Mouse (Mus musculus) bone marrow, adult 2 months (tissue): Measurements from ENCODE around the gene Foxo6. TPM values are rescaled to one million over a fixed set of nuclear protein-coding genes. Genes with fewer than 3 reads are reported as not detected.

Source experiments
- H3K27ac ChIP-seq: fragments of 200-500 bp; 2 replicates; pipeline ENCODE4 v1.5.1; 2012; ENCODE audit warnings: low read depth, mild to moderate bottlenecking, control low read depth, inconsistent platforms, low read length; ENCODE audit not compliant: control insufficient read depth, poor library complexity, insufficient read depth
- H3K4me1 ChIP-seq: fragments of 200-500 bp; 2 replicates; pipeline ENCODE4 v1.6.1; 2011; ENCODE audit warnings: low read length; ENCODE audit not compliant: control insufficient read depth, insufficient read depth
- H3K4me3 ChIP-seq: fragments of 200-500 bp; replicated peaks from 2 replicates; pipeline ENCODE3; 2011; ENCODE audit warnings: mild to moderate bottlenecking, low read depth, low read length, control low read depth; ENCODE audit not compliant: control insufficient read depth
- CTCF ChIP-seq: fragments of 200-500 bp; IDR thresholded peaks from 2 replicates; pipeline ENCODE4 v1.5.1; 2011; ENCODE audit warnings: low read length, control low read depth; ENCODE audit not compliant: control insufficient read depth, insufficient read depth
- POLR2A ChIP-seq: fragments of 200-500 bp; IDR thresholded peaks from 2 replicates; pipeline ENCODE4 v1.6.1; 2011; ENCODE audit warnings: low read depth, mild to moderate bottlenecking, control low read depth, low read length, borderline replicate concordance; ENCODE audit not compliant: control insufficient read depth
- WGBS: fragments of 180-500 bp; shearing (Covaris S2); methylation state at CpG from one replicate; pipeline ENCODE4 v1.1.7; 2018; 5-methylcytosine and 5-hydroxymethylcytosine counted together
- polyA plus RNA-seq: library from polyadenylated mRNA; stranded (reverse); fragments of >200 nt; gene quantifications from 2 replicates; pipeline ENCODE4 v1.2.4, GENCODE M21; 2011; ENCODE audit warnings: low replicate concordance; ENCODE audit not compliant: missing spikeins, insufficient read depth, insufficient read length

Gene Foxo6
- polyA plus RNA-seq, 1 experiment: not detected

DNA sequence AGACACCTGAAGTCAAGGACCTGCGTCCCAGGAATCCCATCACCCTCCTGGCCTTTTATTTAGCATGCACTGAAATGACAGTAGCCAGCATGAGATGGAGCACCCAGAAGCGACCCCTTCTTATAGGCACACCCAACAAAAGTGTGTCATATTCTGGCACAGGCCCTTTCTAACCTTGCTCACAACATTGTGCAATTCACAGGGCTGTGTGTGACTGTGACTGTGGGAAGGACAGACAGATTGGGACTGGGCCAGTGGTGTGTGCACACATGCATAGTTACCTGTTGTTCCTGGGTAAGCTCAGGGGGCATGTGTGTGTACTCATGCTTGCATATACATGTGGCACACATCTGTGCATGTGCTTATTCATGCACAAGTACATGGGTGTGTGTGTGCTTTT, 54.6 kb downstream of the Foxo6 start:
- Histone ChIP-seq H3K27ac (no peak overlapping the region), H3K4me1 (no peaks in the 10 kb centered on the region), H3K4me3 (no peak overlapping the region)
- WGBS: 69% methylated on average over 2 of the region's 2 CpGs
- TF ChIP-seq CTCF (no peak), POLR2A (no peak)

DNA sequence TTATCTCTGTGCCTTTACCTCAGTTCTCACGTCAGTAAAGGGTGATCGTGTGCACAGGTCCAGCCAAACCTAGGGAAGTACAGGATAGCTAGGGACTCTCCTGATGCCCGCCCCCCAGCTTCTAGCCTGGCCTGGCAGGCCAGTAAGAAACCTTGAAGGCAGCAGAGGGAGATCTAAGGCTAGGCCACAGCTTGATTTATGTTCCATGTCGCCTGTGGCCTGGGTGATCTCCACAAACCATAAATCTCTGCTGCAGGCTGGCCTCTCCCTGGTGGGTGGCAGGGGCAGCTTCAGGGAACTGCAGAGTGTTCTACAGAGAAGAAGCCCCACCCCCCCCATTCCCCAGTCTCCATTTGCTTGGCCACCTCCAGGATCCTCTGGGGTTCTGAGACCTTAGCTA, 55.2 kb downstream of the Foxo6 start:
- TF ChIP-seq POLR2A (no peak), CTCF (no peak)

DNA sequence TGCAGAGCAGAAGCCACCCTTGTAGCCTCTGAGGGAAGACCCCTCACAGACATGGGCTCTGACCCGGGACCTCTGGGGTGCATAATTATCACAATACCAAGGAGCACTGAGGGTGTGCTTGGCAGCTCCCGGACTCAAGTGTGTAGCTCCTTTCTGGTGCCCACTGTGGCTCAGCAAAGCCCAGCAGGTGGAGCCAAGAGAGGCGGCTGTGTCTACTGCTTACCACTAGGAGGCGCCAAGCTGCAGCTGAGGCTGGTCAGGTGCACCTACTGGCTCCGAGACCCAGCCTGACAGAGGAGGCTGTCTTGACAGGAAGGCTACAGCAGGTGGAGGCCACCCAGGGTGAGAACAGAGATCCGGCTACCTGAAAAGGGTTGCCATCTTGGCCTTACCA, 56.9 kb downstream of the Foxo6 start:
- TF ChIP-seq POLR2A: no peak
- peak; percentile 82 for TF ChIP-seq CTCF
- Histone ChIP-seq H3K4me3 (no peak overlapping the region), H3K4me1 (no peaks in the 10 kb centered on the region), H3K27ac (no peak overlapping the region)
- WGBS: 14% methylated on average over 6 of the region's 6 CpGs

More for the DNA sequence above, 55.2 kb downstream of the Foxo6 start:
- no peak overlapping the region for H3K27ac ChIP-seq
- no peaks in the 10 kb centered on the region for H3K4me1 ChIP-seq
- no peak overlapping the region for H3K4me3 ChIP-seq
- WGBS: 61% methylated on average over 4 of the region's 4 CpGs

DNA sequence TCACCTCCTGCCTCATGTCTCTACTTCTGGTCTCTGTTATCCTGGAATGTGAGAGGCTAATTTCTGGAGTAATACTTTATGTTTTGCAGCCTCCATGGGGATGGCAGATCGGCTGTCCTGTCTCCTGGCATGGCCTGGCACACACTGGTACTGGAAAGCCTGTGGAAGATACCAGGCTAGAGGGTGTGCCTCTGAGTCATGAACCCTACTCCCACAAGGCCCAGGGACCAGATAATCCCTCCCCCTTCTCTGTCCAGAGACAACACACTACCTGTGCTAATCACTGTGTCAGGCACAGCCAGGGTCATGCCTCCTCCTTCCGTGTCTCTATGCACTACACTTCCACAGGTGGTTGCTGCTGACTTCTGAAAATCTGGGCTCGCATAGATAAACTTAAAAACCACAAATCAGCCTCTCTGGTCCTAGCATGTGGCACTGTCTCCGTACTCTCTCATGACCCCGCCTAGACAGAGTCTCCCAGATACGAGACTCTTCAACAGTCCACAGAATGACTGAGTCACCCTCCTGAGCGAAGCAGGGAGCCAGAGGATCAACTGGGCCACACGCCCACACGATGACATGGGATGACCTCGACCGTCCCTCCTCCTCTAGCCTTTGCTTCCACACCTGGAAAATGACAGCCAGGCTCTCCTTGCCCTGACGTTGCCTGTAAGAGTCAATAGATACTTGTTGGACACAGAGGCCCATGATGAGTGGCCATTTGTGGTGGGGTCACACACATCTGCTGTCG, 57.5 kb downstream of the Foxo6 start:
- WGBS: 60% methylated on average over 13 of the region's 13 CpGs
- no peak for TF ChIP-seq CTCF
- H3K27ac ChIP-seq: no peak overlapping the region
- H3K4me3 ChIP-seq: no peak overlapping the region
- no peaks in the 10 kb centered on the region for H3K4me1 ChIP-seq

DNA sequence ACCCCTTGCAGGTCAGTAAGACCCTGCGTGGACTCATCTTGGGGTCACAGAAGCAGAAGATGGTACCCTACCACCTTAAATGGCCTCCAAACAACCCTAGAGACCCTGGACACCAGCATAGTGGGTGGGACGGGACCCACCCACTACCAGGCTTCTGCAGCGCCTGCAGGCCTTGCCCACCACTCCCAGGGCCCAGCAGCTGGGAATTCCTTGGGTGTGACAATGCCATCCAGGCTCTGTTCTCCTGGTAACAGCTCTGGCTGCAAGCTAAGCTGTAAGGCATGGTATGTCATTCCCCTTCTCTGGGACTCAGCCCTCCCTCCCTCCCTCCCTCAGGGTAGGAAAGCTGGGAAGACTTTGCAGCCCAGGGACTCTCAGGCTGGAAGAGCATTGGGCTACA, 58.5 kb downstream of the Foxo6 start:
- H3K27ac ChIP-seq: no peak overlapping the region
- no peaks in the 10 kb centered on the region for H3K4me1 ChIP-seq
- 85% methylated on average over 3 of the region's 3 CpGs for WGBS
- no peak for TF ChIP-seq CTCF
- no peak for TF ChIP-seq POLR2A
- no peak overlapping the region for H3K4me3 ChIP-seq

DNA sequence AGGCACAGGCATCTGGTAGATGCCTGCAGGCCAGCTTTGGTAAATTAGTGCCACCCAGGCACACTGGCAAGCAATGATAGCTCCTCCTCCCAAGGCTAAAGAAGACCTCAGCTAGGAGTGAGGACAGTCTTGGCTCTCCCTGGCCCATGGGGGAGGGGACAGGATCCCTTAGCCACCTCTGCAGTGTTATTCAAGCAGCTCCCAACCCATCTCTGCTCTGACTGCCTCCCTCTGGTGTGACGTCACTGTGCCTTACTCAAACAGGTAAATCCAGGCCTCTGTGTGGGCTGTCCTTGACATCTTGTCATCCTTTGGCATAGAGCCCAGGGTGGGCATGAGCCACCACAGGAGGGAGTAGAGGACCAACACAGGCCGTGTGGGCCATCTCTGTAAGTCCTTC, 59.9 kb downstream of the Foxo6 start:
- H3K4me3 ChIP-seq: no peak overlapping the region
- no peaks in the 10 kb centered on the region for H3K4me1 ChIP-seq
- 72% methylated on average over 2 of the region's 2 CpGs for WGBS
- TF ChIP-seq CTCF (no peak), POLR2A (no peak)
- no peak overlapping the region for H3K27ac ChIP-seq

DNA sequence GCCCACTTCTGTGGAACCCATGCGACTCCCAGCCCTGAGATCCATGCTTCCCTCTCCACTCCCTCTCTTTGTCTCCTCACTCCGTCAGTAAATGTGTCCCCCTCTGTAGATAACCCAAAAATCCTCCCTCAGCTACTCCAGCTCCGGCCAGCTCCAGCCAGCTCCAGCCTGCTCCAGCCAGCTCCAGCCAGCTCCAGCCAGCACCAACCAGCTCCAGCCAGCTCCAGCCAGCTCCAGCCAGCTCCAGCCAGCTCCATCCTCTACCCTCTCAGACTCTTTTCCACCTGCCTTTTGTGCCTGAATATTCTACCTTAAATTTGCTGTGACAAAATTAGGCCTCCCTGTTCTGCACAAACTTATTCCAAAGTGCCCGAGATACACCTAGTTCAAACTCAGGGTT, 60.5 kb downstream of the Foxo6 start:
- Histone ChIP-seq H3K4me3 (no peak overlapping the region), H3K4me1 (no peaks in the 10 kb centered on the region), H3K27ac (no peak overlapping the region)
- WGBS: 75% methylated on average over 4 of the region's 4 CpGs
- TF ChIP-seq POLR2A (no peak), CTCF (no peak)

DNA sequence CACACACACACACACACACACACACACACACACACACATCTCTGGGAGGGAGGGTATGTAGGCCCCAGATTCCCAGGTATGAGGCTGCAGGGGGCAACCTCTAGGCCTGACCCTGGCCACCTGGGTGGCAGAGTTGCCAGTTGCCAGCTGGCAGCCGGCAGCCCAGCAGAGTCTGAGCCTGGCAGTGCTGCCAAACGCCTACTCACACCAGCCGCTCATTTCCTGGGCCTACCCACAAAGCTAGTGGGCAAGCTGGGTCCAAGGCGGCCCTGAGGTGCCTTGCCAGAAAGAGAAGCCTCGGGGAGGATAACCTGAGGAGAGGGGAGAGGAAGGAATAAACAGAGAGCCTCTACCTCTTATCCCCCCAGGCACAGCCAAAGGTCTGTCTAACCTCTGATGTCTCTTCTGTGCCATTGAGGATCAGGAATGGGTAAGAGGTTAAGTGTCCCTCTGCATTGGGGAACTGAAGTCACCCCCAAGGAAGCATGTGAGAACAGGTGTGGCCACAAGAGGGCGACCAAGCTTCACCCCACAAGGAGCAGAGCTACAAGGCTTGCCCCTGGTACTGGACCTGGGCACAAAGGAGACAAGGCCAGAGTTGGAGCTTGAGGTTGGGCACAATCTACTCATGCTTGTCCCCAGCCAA, 61.9 kb downstream of the Foxo6 start:
- WGBS: 22% methylated on average over 6 of the region's 6 CpGs
- Histone ChIP-seq H3K27ac (no peak overlapping the region), H3K4me3 (no peak overlapping the region), H3K4me1 (no peaks in the 10 kb centered on the region)
- TF ChIP-seq CTCF (peak; percentile 85), POLR2A (no peak)
